Mouse (Mus musculus) liver, embryonic 14.5 days (tissue): ENCODE measurements around the gene Apob. TPM values are rescaled to one million over a fixed set of nuclear protein-coding genes. Genes with fewer than 3 reads are reported as not detected.

Experiments
- ATAC-seq: fragments of 200-750 bp; cut with Nextera tagmentation; 2 replicates; pipeline ENCODE4 v1.8.0; 2017; ENCODE audit warnings: moderate number of reproducible peaks, mild to moderate bottlenecking, moderate library complexity; ENCODE audit not compliant: insufficient read depth
- DNase-seq, 3 experiments: peaks; one replicate each; pipeline ENCODE4 v3.0.0-alpha.2; 2012 to 2013; ENCODE audit warnings: low read depth in 3 of 3, low spot score in 3 of 3
- H3K27ac ChIP-seq: fragments of 300-500 bp; sonication (generic); 2 replicates; pipeline ENCODE4 v1.5.1; 2014; ENCODE audit warnings: moderate library complexity, mild to moderate bottlenecking, control low read depth, inconsistent platforms
- H3K27me3 ChIP-seq: fragments of 300-500 bp; sonication (generic); 2 replicates; pipeline ENCODE4 v1.6.1; 2014; ENCODE audit warnings: mild to moderate bottlenecking, low read length, moderate library complexity; ENCODE audit not compliant: control insufficient read depth, insufficient read depth
- H3K36me3 ChIP-seq: fragments of 300-500 bp; sonication (generic); replicated peaks from 2 replicates; pipeline ENCODE4 v1.6.1; 2014; ENCODE audit warnings: low read depth; ENCODE audit not compliant: control insufficient read depth, insufficient read depth
- H3K4me1 ChIP-seq, 2 experiments: fragments of 200-500 bp in 1 of 2; fragments of 300-500 bp in 1 of 2; sonication (generic) in 1 of 2; replicated peaks; 2 replicates each; pipeline ENCODE4 v1.6.1; 2012 to 2014; ENCODE audit warnings: antibody characterized with exemption in 1 of 2, inconsistent platforms in 1 of 2, low read length in 1 of 2; ENCODE audit not compliant: control insufficient read depth in 2 of 2, insufficient read depth in 2 of 2
- H3K4me2 ChIP-seq: fragments of 300-500 bp; sonication (generic); 2 replicates; pipeline ENCODE4 v1.6.1; 2014; ENCODE audit warnings: low read depth, mild to moderate bottlenecking, control low read depth, moderate library complexity
- H3K4me3 ChIP-seq, 2 experiments: fragments of 200-500 bp in 1 of 2; fragments of 300-500 bp in 1 of 2; sonication (generic) in 1 of 2; 2 replicates each; pipeline ENCODE4 v1.5.1; 2012 to 2014; ENCODE audit warnings: low read depth in 2 of 2, low read length in 2 of 2, mild to moderate bottlenecking in 2 of 2, control low read depth in 1 of 2, inconsistent platforms in 1 of 2, moderate library complexity in 1 of 2; ENCODE audit not compliant: insufficient read depth in 1 of 2
- H3K9ac ChIP-seq: fragments of 300-500 bp; sonication (generic); replicated peaks from 2 replicates; pipeline ENCODE4 v1.6.1; 2014; ENCODE audit warnings: mild to moderate bottlenecking, control low read depth, moderate library complexity
- H3K9me3 ChIP-seq: fragments of 300-500 bp; sonication (generic); 2 replicates; pipeline ENCODE4 v1.6.1; 2016; ENCODE audit warnings: low read length, mixed read lengths; ENCODE audit not compliant: control insufficient read depth
- CTCF ChIP-seq: IDR thresholded peaks from 2 replicates; pipeline ENCODE4 v1.5.1; 2016; ENCODE audit warnings: antibody characterized with exemption, low read depth, control low read depth
- EP300 ChIP-seq: IDR thresholded peaks from 2 replicates; pipeline ENCODE4 v1.6.1; 2016; ENCODE audit warnings: antibody characterized with exemption, low read depth
- WGBS: fragments of 180-500 bp; shearing (Covaris S2); extraction: QIAGEN DNeasy Blood & Tissue Kit; methylation state at CpG from one replicate; pipeline ENCODE4 v1.1.7; 2014; ENCODE audit not compliant: insufficient replicate concordance; 5-methylcytosine and 5-hydroxymethylcytosine counted together
- polyA plus RNA-seq, 2 experiments: library from polyadenylated mRNA; depleted of rRNA in 1 of 2; stranded (reverse) in 1 of 2; unstranded in 1 of 2; fragments of >200 nt; fragmentation: Nextera tagmentation in 1 of 2; extraction: Ambion mirVana in 1 of 2; gene quantifications; 2 replicates each; pipeline versions ENCODE4 v1.2.1 to v1.2.3; 2012 to 2014

Apob gene
- polyA plus RNA-seq, 2 experiments = 94.4 to 112 TPM

GRCm38 (mm10) chr12:7962314-7962927 is 15.0 kb upstream of the Apob start:
- H3K9ac ChIP-seq = no peak overlapping the region
- no peaks in the 10 kb centered on the region for H3K27me3 ChIP-seq
- no peak overlapping the region for H3K27ac ChIP-seq
- no peak for ATAC-seq
- no peak overlapping the region for H3K4me2 ChIP-seq
- no peaks in the 10 kb centered on the region for H3K9me3 ChIP-seq
- H3K36me3 ChIP-seq = no peaks in the 10 kb centered on the region
- TF ChIP-seq CTCF (no peak), EP300 (no peak)
- WGBS = 36% methylated on average over 5 of the region's 5 CpGs
- no peak for DNase-seq
- no peak overlapping the region for H3K4me3 ChIP-seq
- H3K4me1 ChIP-seq = peaks cover 0 to 3% of the 10 kb centered on the region in 2 experiments; a peak in 1 of 4 replicates

- Histone ChIP-seq H3K9ac (no peak overlapping the region), H3K27ac (no peak overlapping the region), H3K4me3 (no peak overlapping the region), H3K27me3 (no peaks in the 10 kb centered on the region), H3K9me3 (no peaks in the 10 kb centered on the region), H3K36me3 (no peaks in the 10 kb centered on the region), H3K4me2 (no peak overlapping the region), H3K4me1 (peaks cover 0 to 3% of the 10 kb centered on the region in 2 experiments; a peak in 1 of 4 replicates)
- WGBS = 60% methylated on average over 2 of the region's 2 CpGs
- no peak for TF ChIP-seq CTCF
- no peak for TF ChIP-seq EP300
- DNase-seq = no peak
- no peak for ATAC-seq
These were observed 10.2 kb upstream of the Apob start for GRCm38 (mm10) chr12:7967221-7967620.

- whole genome bisulfite sequencing = 64% methylated on average over 2 of the region's 2 CpGs
These were observed 7.1 kb upstream of the Apob start for GRCm38 (mm10) chr12:7970301-7970700.

GRCm38 (mm10) chr12:7970817-7971216 is 6.6 kb upstream of the Apob start:
- no peak overlapping the region for H3K9ac ChIP-seq
- H3K4me1 ChIP-seq = peaks cover 0 to 3% of the 10 kb centered on the region in 2 experiments; a peak in 1 of 4 replicates
- no peaks in the 10 kb centered on the region for H3K36me3 ChIP-seq
- ATAC-seq = no peak
- no peaks in the 10 kb centered on the region for H3K9me3 ChIP-seq
- DNase-seq = no peak
- H3K27me3 ChIP-seq = no peaks in the 10 kb centered on the region
- H3K27ac ChIP-seq = no peak overlapping the region
- WGBS = 51% methylated on average over 3 of the region's 3 CpGs
- H3K4me3 ChIP-seq = no peak overlapping the region
- TF ChIP-seq EP300 (no peak), CTCF (no peak)
- H3K4me2 ChIP-seq = no peak overlapping the region

More at GRCm38 (mm10) chr12:7970301-7970700, 7.1 kb upstream of the Apob start:
- no peak for TF ChIP-seq EP300
- no peak for TF ChIP-seq CTCF
- Histone ChIP-seq H3K4me2 (no peak overlapping the region), H3K36me3 (no peaks in the 10 kb centered on the region), H3K9ac (no peak overlapping the region), H3K27ac (no peak overlapping the region), H3K4me3 (no peak overlapping the region), H3K9me3 (no peaks in the 10 kb centered on the region), H3K27me3 (no peaks in the 10 kb centered on the region), H3K4me1 (peaks cover 0 to 3% of the 10 kb centered on the region in 2 experiments; a peak in 1 of 4 replicates)
- DNase-seq (no peak), ATAC-seq (no peak)

GRCm38 (mm10) chr12:7971736-7972135 is 5.7 kb upstream of the Apob start:
- Histone ChIP-seq H3K4me3 (no peak overlapping the region), H3K36me3 (no peaks in the 10 kb centered on the region), H3K9me3 (no peaks in the 10 kb centered on the region), H3K4me2 (no peak overlapping the region), H3K9ac (no peak overlapping the region), H3K27me3 (no peaks in the 10 kb centered on the region), H3K4me1 (0 out of 4 replicates have a peak, but pooled peaks cover 0 to under 1% of the 10 kb centered on the region in 2 experiments), H3K27ac (no peak overlapping the region)
- ATAC-seq (no peak), DNase-seq (no peak)
- TF ChIP-seq CTCF (no peak), EP300 (no peak)
- WGBS = 64% methylated on average over 2 of the region's 2 CpGs
